In genomic region chr5:113772905-113773519, GRCm38 (mm10) we compare ENCODE assay signal across 7 mouse cellular contexts. TPM values are rescaled to one million over a fixed set of nuclear protein-coding genes. Genes with fewer than 3 reads are reported as not detected.
DNase-seq lines count a peak whose midpoint lies in the region; ATAC-seq lines count a peak whose summit lies in the region.

No protein-coding gene starts in this region.

- peak; percentile 37 for DNase-seq in spleen, adult 12 weeks (ENCODE audit: low spot score)
- no peak for DNase-seq in spleen, adult 18-20 months
- peak; percentile 41 for DNase-seq in liver
- DNase-seq in retina, postnatal 7 days (ENCODE audit: low read depth, low spot score) = peak; percentile 8
- no peak for DNase-seq in right cerebral cortex, postnatal 25 days
- no peak for DNase-seq in left cerebral cortex, adult 9 months (ENCODE audit: low spot score in 2 of 2)

- 0 out of 2 replicates have a peak, but pooled peaks have one; percentile 9 for ATAC-seq in erythroblast, adult 5-6 weeks (replicated peaks; ENCODE audit: low FRiP score, poor library complexity, severe bottlenecking)

RNA-seq across cellular contexts. Expression of gene Iscu, which starts 0.5 kb away (rescaled TPM):
- total RNA-seq in erythroblast, adult 5-6 weeks (2015; ENCODE audit: low replicate concordance) = 137 and 178 TPM in 2 replicates
- total RNA-seq in erythroblast, adult 5-6 weeks (2017; ENCODE audit: low replicate concordance) = 139 and 170 TPM in 2 replicates

RNA-seq across cellular contexts. Expression of gene Sart3, which starts 0.7 kb away (rescaled TPM):
- 4.0 and 6.1 TPM in 2 replicates for total RNA-seq in erythroblast, adult 5-6 weeks (2015; ENCODE audit: low replicate concordance)
- 13.8 and 23.1 TPM in 2 replicates for total RNA-seq in erythroblast, adult 5-6 weeks (2017; ENCODE audit: low replicate concordance)

RNA-seq across cellular contexts. Expression of gene Tmem119, which starts 27.3 kb away (rescaled TPM):
- total RNA-seq in erythroblast, adult 5-6 weeks (2015; ENCODE audit: low replicate concordance) = 2.7 TPM in 1 of 2 replicates, not detected in the other
- 1.1 TPM in 1 of 2 replicates, not detected in the other for total RNA-seq in erythroblast, adult 5-6 weeks (2017; ENCODE audit: low replicate concordance)

RNA-seq across cellular contexts. Expression of gene Ficd, which starts 37.4 kb away (rescaled TPM):
- total RNA-seq in erythroblast, adult 5-6 weeks (2015; ENCODE audit: low replicate concordance) = 1.3 TPM in 1 of 2 replicates, not detected in the other
- 0.56 and 0.94 TPM in 2 replicates for total RNA-seq in erythroblast, adult 5-6 weeks (2017; ENCODE audit: low replicate concordance)

RNA-seq across cellular contexts. Expression of gene 1700069L16Rik, which starts 48.4 kb away (rescaled TPM):
- total RNA-seq in erythroblast, adult 5-6 weeks (2015; ENCODE audit: low replicate concordance) = not detected in 2 replicates
- not detected in 2 replicates for total RNA-seq in erythroblast, adult 5-6 weeks (2017; ENCODE audit: low replicate concordance)

Comparison
In these comparisons a context has a peak if more than half of its experiments do, and no peak if none do; other contexts are left out.
1. DNase-seq: peak in spleen, adult 12 weeks (single experiment), liver (single experiment) and retina, postnatal 7 days (single experiment); none in spleen, adult 18-20 months (0 of 2), right cerebral cortex, postnatal 25 days (single experiment) and left cerebral cortex, adult 9 months (0 of 2).